8 mouse cellular contexts compared by ENCODE assay signal in the genomic region with DNA sequence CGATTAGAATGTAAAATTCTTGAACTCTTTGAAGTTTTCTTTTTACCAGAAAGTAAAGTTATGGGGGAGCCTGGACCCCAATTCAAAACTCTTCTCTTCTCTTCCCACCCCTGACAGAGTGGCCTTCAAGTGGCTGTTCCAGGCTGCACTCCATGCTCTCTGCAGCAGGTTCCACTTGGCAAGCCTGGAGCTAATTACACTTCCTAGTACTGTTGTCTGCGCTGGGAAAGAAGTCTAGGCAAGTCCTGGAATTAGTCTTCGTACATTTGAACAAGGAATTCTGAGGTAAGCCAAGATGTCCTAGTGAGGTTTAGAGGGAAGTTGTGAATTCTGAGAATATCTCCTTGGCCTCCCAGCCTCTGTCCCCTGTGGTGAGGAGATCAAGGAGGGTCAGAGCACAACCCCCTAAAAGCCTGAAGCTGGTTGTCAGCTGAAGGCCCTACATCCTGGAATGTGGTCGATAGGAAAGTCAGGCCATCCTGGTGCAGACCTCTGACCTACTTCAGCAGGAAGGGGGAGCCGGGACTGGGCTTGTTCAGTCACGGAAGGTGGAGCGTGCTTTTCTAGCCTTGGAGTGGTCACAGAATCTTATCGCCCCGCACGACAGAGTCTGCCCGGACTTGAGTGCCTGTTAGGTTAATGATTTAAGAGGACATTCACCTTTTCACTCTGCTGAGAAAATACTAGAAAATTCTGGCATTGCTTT. TPM values are rescaled to one million over a fixed set of nuclear protein-coding genes. Genes with fewer than 3 reads are reported as not detected.
A peak's percentile ranks its signal among the peaks of the same experiment; 100 is the strongest.
DNase-seq lines count a peak whose midpoint lies in the region; ATAC-seq lines count a peak whose summit lies in the region.

No protein-coding gene starts in this region.

- H3K4me3 ChIP-seq in heart, embryonic 14.5 days (ENCODE audit: control insufficient read depth in 1 of 2, insufficient read depth in 1 of 2, low read depth in 1 of 2, low read length in 2 of 2), result no peak overlapping the region
- no peak overlapping the region for H3K4me3 ChIP-seq in macrophage (ENCODE audit: inconsistent target)
- H3K4me3 ChIP-seq in midbrain, embryonic 15.5 days, result no peak overlapping the region

- H3K4me2 ChIP-seq in heart, embryonic 14.5 days (ENCODE audit: low read length), result peak overlapping the region; percentile 26; the same call in 1 of the 2 replicates
- no peak overlapping the region for H3K4me2 ChIP-seq in midbrain, embryonic 15.5 days

- H3K36me3 ChIP-seq in heart, embryonic 14.5 days (ENCODE audit: control insufficient read depth, insufficient read depth, low read length), result no peaks in the 10 kb centered on the region
- H3K36me3 ChIP-seq in macrophage (ENCODE audit: inconsistent target), result no peaks in the 10 kb centered on the region
- H3K36me3 ChIP-seq in midbrain, embryonic 15.5 days (replicated peaks), result no peaks in the 10 kb centered on the region

- H3K79me2 ChIP-seq in macrophage (ENCODE audit: inconsistent target), result peaks cover 5% of the 10 kb centered on the region; the same call in 1 of the 2 replicates

- peak overlapping the region; percentile 39; the same call in 1 of the 2 replicates for H3K9ac ChIP-seq in heart, embryonic 14.5 days (ENCODE audit: low read length)
- H3K9ac ChIP-seq in midbrain, embryonic 15.5 days, result no peak overlapping the region

- H3K27ac ChIP-seq in heart, embryonic 14.5 days (replicated peaks in 1 of 2; ENCODE audit: control insufficient read depth in 1 of 2, insufficient read depth in 1 of 2, low read depth in 2 of 2, low read length in 2 of 2), result peak overlapping the region; percentile 3 to 59; a peak in 2 of 4 replicates
- peak overlapping the region; percentile 94 for H3K27ac ChIP-seq in macrophage
- no peak overlapping the region for H3K27ac ChIP-seq in midbrain, embryonic 15.5 days

- H3K4me1 ChIP-seq in heart, embryonic 14.5 days (ENCODE audit: control insufficient read depth in 2 of 2, insufficient read depth in 2 of 2, low read length in 2 of 2), result peaks cover 23 to 27% of the 10 kb centered on the region in 2 experiments
- H3K4me1 ChIP-seq in midbrain, embryonic 15.5 days, result no peaks in the 10 kb centered on the region

- H3K9me3 ChIP-seq in heart, embryonic 14.5 days (ENCODE audit: control insufficient read depth, low read length), result no peaks in the 10 kb centered on the region
- no peaks in the 10 kb centered on the region for H3K9me3 ChIP-seq in midbrain, embryonic 15.5 days

- no peaks in the 10 kb centered on the region for H3K27me3 ChIP-seq in heart, embryonic 14.5 days (ENCODE audit: control insufficient read depth, insufficient read depth, low read length)
- H3K27me3 ChIP-seq in midbrain, embryonic 15.5 days (replicated peaks), result no peaks in the 10 kb centered on the region

- DNase-seq in lung, adult 18-20 months, result peak; percentile 76 to 87
- DNase-seq in lung, postnatal 14 days, result no peak
- DNase-seq in kidney, postnatal 25 days, result peak; percentile 75 to 90
- no peak for DNase-seq in spleen, postnatal 4 days (ENCODE audit: low spot score in 2 of 2)
- no peak for DNase-seq in cerebellum, postnatal 4 days (ENCODE audit: low spot score in 2 of 2)

- 17% methylated on average over 11 of the region's 11 CpGs for WGBS in heart, embryonic 14.5 days
- 89% methylated on average over 11 of the region's 11 CpGs for WGBS in macrophage (ENCODE audit: missing documents)
- 54% methylated on average over 11 of the region's 11 CpGs for WGBS in midbrain, embryonic 15.5 days

- ATAC-seq in heart, embryonic 14.5 days (ENCODE audit: insufficient number of reproducible peaks, insufficient read depth, low FRiP score, low read depth), result no peak
- ATAC-seq in midbrain, embryonic 15.5 days (replicated peaks), result no peak

RNA-seq across cellular contexts. Expression of gene Agps, which starts 59.6 kb away (rescaled TPM):
- 30.0 and 32.0 TPM in 2 replicates for polyA plus RNA-seq in heart, embryonic 14.5 days (2014; fragmentation: Nextera tagmentation; extraction: Ambion mirVana)
- 100 to 1,000 TPM in 19 of 26 experiments, 10 to 100 TPM in 7; 62.0 to 236 (median 168) TPM for total RNA-seq in macrophage (2018; cell fraction: chromatin; rRNA removed)
- 10 to 100 TPM; 32.4 to 57.4 (median 42.8) TPM for total RNA-seq in macrophage (2018; cell fraction: cytosol; rRNA removed)
- total RNA-seq in macrophage (2018; cell fraction: nucleus; rRNA removed), result 100 to 1,000 TPM in 4 of 26 experiments, 10 to 100 TPM in 22; 27.5 to 131 (median 71.2) TPM
- 22.4 to 47.5 TPM (median 23.5 TPM) in 3 replicates for polyA plus RNA-seq in macrophage (2018)
- polyA plus RNA-seq in midbrain, embryonic 15.5 days (2015; fragmentation: Nextera tagmentation; extraction: Ambion mirVana), result 30.6 and 30.9 TPM in 2 replicates

Comparison
In these comparisons a context has a peak if more than half of its experiments do, and no peak if none do; other contexts are left out.
1. DNase-seq: peak in lung, adult 18-20 months (2 of 2) and kidney, postnatal 25 days (2 of 2); none in lung, postnatal 14 days (single experiment), spleen, postnatal 4 days (0 of 2) and cerebellum, postnatal 4 days (0 of 2).